Mouse (Mus musculus) liver, embryonic 14.5 days (tissue): ENCODE results near the gene Mcat.

Experiments
- CTCF ChIP-seq: IDR thresholded peaks from 2 replicates; pipeline ENCODE4 v1.5.1; 2016; ENCODE audit warnings: antibody characterized with exemption, low read depth, control low read depth
- EP300 ChIP-seq: IDR thresholded peaks from 2 replicates; pipeline ENCODE4 v1.6.1; 2016; ENCODE audit warnings: antibody characterized with exemption, low read depth

GRCm38 (mm10) chr15:83526424-83527091, 37.0 kb downstream of the Mcat start, which contains the start of gene Bik:
- no peak for TF ChIP-seq EP300
- TF ChIP-seq CTCF = no peak
